1 mouse cellular context compared by ENCODE assay signal in the genomic region with DNA sequence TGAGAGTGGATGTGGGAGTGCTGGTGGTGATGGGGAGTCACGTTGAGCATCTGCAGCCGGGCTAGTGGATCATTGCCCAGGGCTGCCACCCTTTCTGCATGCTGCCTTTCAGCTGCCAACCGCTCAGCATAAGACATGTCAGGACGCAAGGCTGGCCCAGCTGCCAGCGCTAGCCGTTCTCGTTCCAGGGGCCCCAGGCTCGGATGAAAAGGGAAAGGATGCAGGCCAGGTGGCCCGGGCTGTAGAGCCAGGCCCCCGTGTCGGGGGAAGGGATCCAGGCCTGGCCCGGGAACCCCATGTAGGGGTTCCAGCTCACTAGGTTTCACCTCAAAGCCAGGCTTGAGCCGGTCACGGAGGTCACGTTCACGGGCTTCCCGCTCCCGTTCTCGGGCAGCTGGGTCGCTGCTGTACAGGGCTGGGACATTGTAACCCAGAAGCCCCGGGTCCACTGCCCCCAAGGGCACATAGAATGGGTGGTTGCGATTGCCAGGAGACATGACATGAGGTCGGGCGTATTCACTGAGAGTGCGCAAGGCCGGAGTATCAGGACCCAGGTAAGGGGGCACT.
TF ChIP-seq lines count a peak whose summit lies in the region.

No protein-coding gene starts in this region.

TF ChIP-seq in ES-E14, 5 proteins besides CTCF, POLR2A, EP300 and RAD21:
- TF ChIP-seq CHD2 (IDR thresholded peaks at IDR 0.05; ENCODE audit: low read depth, low read length) (no peak), ZC3H11A (IDR thresholded peaks at IDR 0.05; ENCODE audit: borderline replicate concordance, low read depth, low read length) (no peak), HCFC1 (IDR thresholded peaks at IDR 0.05; ENCODE audit: borderline replicate concordance, insufficient read depth, low read length) (no peak), MAFK (IDR thresholded peaks at IDR 0.05; ENCODE audit: insufficient read depth, low read depth, low read length) (no peak), ZNF384 (IDR thresholded peaks at IDR 0.05; ENCODE audit: low read depth, low read length) (no peak)
